Mouse (Mus musculus) C2C12 (cell line): ENCODE results near the gene Tnpo3.

Source experiments
- CEBPB ChIP-seq: IDR thresholded peaks from one replicate; pipeline ENCODE4 v1.6.1; 2011; ENCODE audit warnings: low read depth, mild to moderate bottlenecking, control low read depth, moderate library complexity
- CTCF ChIP-seq: IDR thresholded peaks from one replicate; pipeline ENCODE4 v1.5.1; 2011; ENCODE audit not compliant: control insufficient read depth, insufficient read depth, insufficient read length
- FOSL1 ChIP-seq: IDR thresholded peaks from one replicate; pipeline ENCODE4 v1.8.0; 2011; ENCODE audit warnings: mild to moderate bottlenecking, low read length; ENCODE audit not compliant: poor library complexity, insufficient read depth, severe bottlenecking
- MAX ChIP-seq: IDR thresholded peaks from one replicate; pipeline ENCODE4 v1.6.1; 2011; ENCODE audit warnings: mild to moderate bottlenecking, control low read depth
- MYOD1 ChIP-seq: IDR thresholded peaks from one replicate; pipeline ENCODE4 v1.6.1; 2011; ENCODE audit warnings: low read depth; ENCODE audit not compliant: control insufficient read depth, insufficient read length
- MYOG ChIP-seq: IDR thresholded peaks from one replicate; pipeline ENCODE4 v1.6.1; 2011; ENCODE audit not compliant: control insufficient read depth, insufficient read length; ENCODE audit errors: extremely low read depth
- USF1 ChIP-seq: IDR thresholded peaks from one replicate; pipeline ENCODE4 v1.6.1; 2011; ENCODE audit warnings: low read depth, mild to moderate bottlenecking, control low read depth, moderate library complexity

DNA sequence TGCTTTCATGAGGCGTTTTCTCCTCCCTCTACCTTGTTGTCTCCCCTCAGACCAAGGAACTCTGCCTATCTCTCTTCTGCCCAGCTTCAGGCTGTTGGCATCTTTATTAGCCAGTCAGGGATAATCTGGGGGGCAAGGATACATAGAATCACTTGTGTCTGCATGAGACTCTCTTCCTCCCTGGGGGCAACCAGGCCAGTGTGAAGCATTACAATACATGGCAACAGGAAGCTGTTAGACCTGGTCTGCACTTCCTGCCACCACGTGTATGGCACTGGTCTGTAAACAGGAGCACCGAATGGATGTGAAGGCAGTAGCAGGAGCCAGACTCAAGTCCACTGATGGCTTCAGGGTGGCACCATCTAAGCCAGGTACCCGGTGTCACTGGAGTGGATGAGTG lies 79.6 kb downstream of the Tnpo3 start:
- TF ChIP-seq CTCF (no peak), MYOD1 (no peak), MYOG (no peak), MAX (no peak), CEBPB (no peak), USF1 (no peak), FOSL1 (no peak)
